Mouse (Mus musculus) stomach, embryonic 15.5 days (tissue): ENCODE data around the gene Zscan5b. TPM values are rescaled to one million over a fixed set of nuclear protein-coding genes. Genes with fewer than 3 reads are reported as not detected.
A peak's percentile ranks its signal among the peaks of the same experiment; 100 is the strongest.
"Not testable (repeated sequence)": the region's sequence is repeated elsewhere in the genome, so short reads cannot be mapped to it uniquely, and the experiment has no call there.

Source experiments
- ATAC-seq: fragments of 200-750 bp; cut with Nextera tagmentation; 2 replicates; pipeline ENCODE4 v1.8.0; 2017; ENCODE audit warnings: low read depth, moderate number of reproducible peaks, moderate TSS enrichment; ENCODE audit not compliant: insufficient read depth, low FRiP score
- H3K27ac ChIP-seq: fragments of 300-500 bp; sonication (generic); 2 replicates; pipeline ENCODE4 v1.5.1; 2015; ENCODE audit warnings: mild to moderate bottlenecking, inconsistent platforms
- H3K27me3 ChIP-seq: fragments of 300-500 bp; sonication (generic); replicated peaks from 2 replicates; pipeline ENCODE4 v1.6.1; 2015; ENCODE audit warnings: inconsistent platforms
- H3K36me3 ChIP-seq: fragments of 300-500 bp; sonication (generic); 2 replicates; pipeline ENCODE4 v1.6.1; 2015; ENCODE audit warnings: inconsistent platforms
- H3K4me1 ChIP-seq: fragments of 300-500 bp; sonication (generic); 2 replicates; pipeline ENCODE4 v1.6.1; 2015; ENCODE audit warnings: inconsistent platforms
- H3K4me2 ChIP-seq: fragments of 300-500 bp; sonication (generic); 2 replicates; pipeline ENCODE4 v1.6.1; 2015; ENCODE audit warnings: mild to moderate bottlenecking, inconsistent platforms
- H3K4me3 ChIP-seq: fragments of 300-500 bp; sonication (generic); replicated peaks from 2 replicates; pipeline ENCODE4 v1.5.1; 2015; ENCODE audit warnings: inconsistent platforms
- H3K9ac ChIP-seq: fragments of 300-500 bp; sonication (generic); 2 replicates; pipeline ENCODE4 v1.6.1; 2015; ENCODE audit warnings: inconsistent platforms
- H3K9me3 ChIP-seq: fragments of 300-500 bp; sonication (generic); 2 replicates; pipeline ENCODE4 v1.6.1; 2016; ENCODE audit warnings: inconsistent platforms
- WGBS: fragments of 180-500 bp; shearing (Covaris S2); methylation state at CpG from one replicate; pipeline ENCODE4 v1.1.7; 2015; 5-methylcytosine and 5-hydroxymethylcytosine counted together
- polyA plus RNA-seq: library from polyadenylated mRNA; unstranded; fragments of >200 nt; fragmentation: Nextera tagmentation; extraction: Ambion mirVana; gene quantifications from 2 replicates; pipeline ENCODE4 v1.2.1, GENCODE M21; 2015

Gene Zscan5b
- polyA plus RNA-seq, result not detected in 2 replicates

GRCm38 (mm10) chr7:6221978-6222377, at the start of gene Zscan5b:
Gene Zscan5b (plus strand): TSS chr7:6222278.
- no peak for ATAC-seq
- Histone ChIP-seq H3K4me2 (no peak within 1 kb of the TSS), H3K4me3 (no peak within 1 kb of the TSS), H3K36me3 (no peaks in the 10 kb centered on the region), H3K27ac (no peak within 1 kb of the TSS), H3K9me3 (no peaks in the 10 kb centered on the region), H3K27me3 (no peaks in the 10 kb centered on the region), H3K4me1 (no peaks in the 10 kb centered on the region), H3K9ac (no peak within 1 kb of the TSS)
- WGBS, result 92% methylated on average over 12 of the region's 12 CpGs

- H3K27me3 ChIP-seq, result no peaks in the 10 kb centered on the region
- H3K4me1 ChIP-seq, result peaks cover 8% of the 10 kb centered on the region; the same call in 1 of the 2 replicates
- H3K9me3 ChIP-seq, result no peaks in the 10 kb centered on the region
- ATAC-seq, result peak; percentile 3; the same call in 1 of the 2 replicates
- H3K36me3 ChIP-seq, result 0 out of 2 replicates have a peak, but pooled peaks cover 4% of the 10 kb centered on the region
- H3K27ac ChIP-seq, result peak overlapping the region; percentile 31; the same call in 1 of the 2 replicates
- H3K4me2 ChIP-seq, result peak overlapping the region; percentile 84
- H3K4me3 ChIP-seq, result peak overlapping the region; percentile 72
- H3K9ac ChIP-seq, result peak overlapping the region; percentile 53
- 1% methylated on average over 24 of the region's 28 CpGs for WGBS
Observed at GRCm38 (mm10) chr7:6172674-6173244, 49.3 kb upstream of the Zscan5b start.

GRCm38 (mm10) chr7:6173872-6174271, 48.2 kb upstream of the Zscan5b start:
- H3K9me3 ChIP-seq, result no peaks in the 10 kb centered on the region
- no peaks in the 10 kb centered on the region for H3K27me3 ChIP-seq
- no peak for ATAC-seq
- no peak overlapping the region for H3K27ac ChIP-seq
- no peak overlapping the region for H3K4me3 ChIP-seq
- 77% methylated on average over 8 of the region's 8 CpGs for WGBS
- peaks cover 8% of the 10 kb centered on the region; the same call in 1 of the 2 replicates for H3K4me1 ChIP-seq
- no peak overlapping the region for H3K9ac ChIP-seq
- H3K36me3 ChIP-seq, result 0 out of 2 replicates have a peak, but pooled peaks cover 4% of the 10 kb centered on the region
- H3K4me2 ChIP-seq, result no peak overlapping the region

GRCm38 (mm10) chr7:6174365-6174987, 47.6 kb upstream of the Zscan5b start:
- not testable (repeated sequence) for ATAC-seq, H3K4me2 ChIP-seq, H3K27me3 ChIP-seq, H3K4me1 ChIP-seq, H3K27ac ChIP-seq, H3K4me3 ChIP-seq, H3K9ac ChIP-seq, H3K9me3 ChIP-seq, H3K36me3 ChIP-seq
- WGBS, result 80% methylated on average over 9 of the region's 9 CpGs

- Histone ChIP-seq H3K4me1 (0 out of 2 replicates have a peak, but pooled peaks cover 2% of the 10 kb centered on the region), H3K9me3 (no peaks in the 10 kb centered on the region), H3K27ac (no peak overlapping the region), H3K4me3 (no peak overlapping the region), H3K27me3 (no peaks in the 10 kb centered on the region), H3K36me3 (peaks cover 7% of the 10 kb centered on the region; the same call in 1 of the 2 replicates), H3K9ac (no peak overlapping the region), H3K4me2 (no peak overlapping the region)
- ATAC-seq, result no peak
Observed at GRCm38 (mm10) chr7:6179013-6179412, 43.1 kb upstream of the Zscan5b start.

GRCm38 (mm10) chr7:6182882-6183281, 39.2 kb upstream of the Zscan5b start:
- H3K36me3 ChIP-seq, result peaks cover 22% of the 10 kb centered on the region
- H3K27me3 ChIP-seq, result no peaks in the 10 kb centered on the region
- ATAC-seq, result no peak
- no peaks in the 10 kb centered on the region for H3K4me1 ChIP-seq
- no peak overlapping the region for H3K4me2 ChIP-seq
- H3K4me3 ChIP-seq, result no peak overlapping the region
- no peak overlapping the region for H3K9ac ChIP-seq
- H3K27ac ChIP-seq, result no peak overlapping the region
- H3K9me3 ChIP-seq, result no peaks in the 10 kb centered on the region

- Histone ChIP-seq H3K4me1 (no peaks in the 10 kb centered on the region), H3K4me3 (no peak overlapping the region), H3K9ac (no peak overlapping the region), H3K27ac (no peak overlapping the region), H3K4me2 (no peak overlapping the region), H3K27me3 (no peaks in the 10 kb centered on the region), H3K9me3 (no peaks in the 10 kb centered on the region), H3K36me3 (peaks cover 30% of the 10 kb centered on the region)
- 94% methylated on average over 19 of the region's 19 CpGs for WGBS
- ATAC-seq, result no peak
Observed at GRCm38 (mm10) chr7:6183802-6184201, 38.3 kb upstream of the Zscan5b start.

GRCm38 (mm10) chr7:6184521-6184920, 37.6 kb upstream of the Zscan5b start:
- Histone ChIP-seq H3K9ac (no peak overlapping the region), H3K9me3 (no peaks in the 10 kb centered on the region), H3K4me1 (no peaks in the 10 kb centered on the region), H3K27me3 (no peaks in the 10 kb centered on the region), H3K4me3 (no peak overlapping the region), H3K27ac (no peak overlapping the region), H3K36me3 (peaks cover 38% of the 10 kb centered on the region), H3K4me2 (no peak overlapping the region)
- WGBS, result 83% methylated on average over 8 of the region's 8 CpGs
- ATAC-seq, result no peak

GRCm38 (mm10) chr7:6185391-6185790, 36.7 kb upstream of the Zscan5b start:
- H3K9ac ChIP-seq, result no peak overlapping the region
- no peak overlapping the region for H3K27ac ChIP-seq
- ATAC-seq, result no peak
- WGBS, result 97% methylated on average over 1 of the region's 1 CpGs
- H3K4me1 ChIP-seq, result no peaks in the 10 kb centered on the region
- H3K4me2 ChIP-seq, result no peak overlapping the region
- no peaks in the 10 kb centered on the region for H3K27me3 ChIP-seq
- H3K36me3 ChIP-seq, result peaks cover 40% of the 10 kb centered on the region
- H3K9me3 ChIP-seq, result no peaks in the 10 kb centered on the region
- no peak overlapping the region for H3K4me3 ChIP-seq

GRCm38 (mm10) chr7:6186176-6186575, 35.9 kb upstream of the Zscan5b start:
- no peaks in the 10 kb centered on the region for H3K27me3 ChIP-seq
- no peak for ATAC-seq
- H3K4me1 ChIP-seq, result no peaks in the 10 kb centered on the region
- no peaks in the 10 kb centered on the region for H3K9me3 ChIP-seq
- H3K36me3 ChIP-seq, result peaks cover 40% of the 10 kb centered on the region
- H3K4me3 ChIP-seq, result no peak overlapping the region
- no peak overlapping the region for H3K27ac ChIP-seq
- no peak overlapping the region for H3K9ac ChIP-seq
- H3K4me2 ChIP-seq, result no peak overlapping the region
- WGBS, result 90% methylated on average over 2 of the region's 2 CpGs

GRCm38 (mm10) chr7:6186756-6187155, 35.3 kb upstream of the Zscan5b start:
- no peak overlapping the region for H3K27ac ChIP-seq
- 88% methylated on average over 2 of the region's 2 CpGs for WGBS
- no peak overlapping the region for H3K9ac ChIP-seq
- no peak overlapping the region for H3K4me2 ChIP-seq
- H3K36me3 ChIP-seq, result peaks cover 40% of the 10 kb centered on the region
- no peaks in the 10 kb centered on the region for H3K4me1 ChIP-seq
- no peak overlapping the region for H3K4me3 ChIP-seq
- no peaks in the 10 kb centered on the region for H3K27me3 ChIP-seq
- H3K9me3 ChIP-seq, result no peaks in the 10 kb centered on the region
- no peak for ATAC-seq

GRCm38 (mm10) chr7:6189542-6189941, 32.5 kb upstream of the Zscan5b start:
- no peaks in the 10 kb centered on the region for H3K4me1 ChIP-seq
- H3K27me3 ChIP-seq, result no peaks in the 10 kb centered on the region
- H3K36me3 ChIP-seq, result peaks cover 34% of the 10 kb centered on the region
- no peak overlapping the region for H3K4me3 ChIP-seq
- no peaks in the 10 kb centered on the region for H3K9me3 ChIP-seq
- no peak for ATAC-seq
- 54% methylated on average over 45 of the region's 45 CpGs for WGBS
- H3K27ac ChIP-seq, result no peak overlapping the region
- no peak overlapping the region for H3K9ac ChIP-seq
- no peak overlapping the region for H3K4me2 ChIP-seq
